Mouse (Mus musculus): ENCODE results near the gene Dlgap1. TPM values are rescaled to one million over a fixed set of nuclear protein-coding genes. Genes with fewer than 3 reads are reported as not detected.
"Not testable (repeated sequence)": the region's sequence is repeated elsewhere in the genome, so short reads cannot be mapped to it uniquely, and the experiment has no call there.

Dlgap1 gene
- total RNA-seq, 2 experiments from 2014 or later: not detected

- ATAC-seq (replicated peaks; ENCODE audit: low FRiP score, poor library complexity, severe bottlenecking): no peak
Observed at GRCm38 (mm10) chr17:70823083-70823482, 854.2 kb downstream of the Dlgap1 start.

GRCm38 (mm10) chr17:70826227-70826626 lies 857.4 kb downstream of the Dlgap1 start:
- no peak for ATAC-seq (replicated peaks; ENCODE audit: low FRiP score, poor library complexity, severe bottlenecking)

- ATAC-seq (replicated peaks; ENCODE audit: low FRiP score, poor library complexity, severe bottlenecking): not testable (repeated sequence)
Observed at GRCm38 (mm10) chr17:70827463-70828179, 858.7 kb downstream of the Dlgap1 start.

GRCm38 (mm10) chr17:70828180-70828528 lies 859.3 kb downstream of the Dlgap1 start:
- no peak for ATAC-seq (replicated peaks; ENCODE audit: low FRiP score, poor library complexity, severe bottlenecking)

GRCm38 (mm10) chr17:70828569-70828968 lies 859.7 kb downstream of the Dlgap1 start:
- ATAC-seq (replicated peaks; ENCODE audit: low FRiP score, poor library complexity, severe bottlenecking): no peak

- ATAC-seq (replicated peaks; ENCODE audit: low FRiP score, poor library complexity, severe bottlenecking): no peak
Observed at GRCm38 (mm10) chr17:70829217-70829616, 860.3 kb downstream of the Dlgap1 start.

- no peak for ATAC-seq (replicated peaks; ENCODE audit: low FRiP score, poor library complexity, severe bottlenecking)
Observed at GRCm38 (mm10) chr17:70829943-70830715, 861.3 kb downstream of the Dlgap1 start.

GRCm38 (mm10) chr17:70831591-70831990 lies 862.7 kb downstream of the Dlgap1 start:
- no peak for ATAC-seq (replicated peaks; ENCODE audit: low FRiP score, poor library complexity, severe bottlenecking)

- no peak for ATAC-seq (replicated peaks; ENCODE audit: low FRiP score, poor library complexity, severe bottlenecking)
Observed at GRCm38 (mm10) chr17:70832544-70832943, 863.7 kb downstream of the Dlgap1 start.

- ATAC-seq (replicated peaks; ENCODE audit: low FRiP score, poor library complexity, severe bottlenecking): no peak
Observed at GRCm38 (mm10) chr17:70834430-70834965, 865.6 kb downstream of the Dlgap1 start.

GRCm38 (mm10) chr17:70835071-70835790 lies 866.4 kb downstream of the Dlgap1 start:
- no peak for ATAC-seq (replicated peaks; ENCODE audit: low FRiP score, poor library complexity, severe bottlenecking)

GRCm38 (mm10) chr17:70836820-70837219 lies 867.9 kb downstream of the Dlgap1 start:
- no peak for ATAC-seq (replicated peaks; ENCODE audit: low FRiP score, poor library complexity, severe bottlenecking)

GRCm38 (mm10) chr17:70837474-70837873 lies 868.6 kb downstream of the Dlgap1 start:
- ATAC-seq (replicated peaks; ENCODE audit: low FRiP score, poor library complexity, severe bottlenecking): not testable (repeated sequence)

GRCm38 (mm10) chr17:70838031-70838430 lies 869.2 kb downstream of the Dlgap1 start:
- ATAC-seq (replicated peaks; ENCODE audit: low FRiP score, poor library complexity, severe bottlenecking): no peak

- no peak for ATAC-seq (replicated peaks; ENCODE audit: low FRiP score, poor library complexity, severe bottlenecking)
Observed at GRCm38 (mm10) chr17:70838533-70838932, 869.7 kb downstream of the Dlgap1 start.

GRCm38 (mm10) chr17:70843252-70843651 lies 874.4 kb downstream of the Dlgap1 start:
- ATAC-seq (replicated peaks; ENCODE audit: low FRiP score, poor library complexity, severe bottlenecking): no peak

GRCm38 (mm10) chr17:70844971-70845370 lies 876.1 kb downstream of the Dlgap1 start:
- no peak for ATAC-seq (replicated peaks; ENCODE audit: low FRiP score, poor library complexity, severe bottlenecking)

GRCm38 (mm10) chr17:70845543-70845942 lies 876.7 kb downstream of the Dlgap1 start:
- no peak for ATAC-seq (replicated peaks; ENCODE audit: low FRiP score, poor library complexity, severe bottlenecking)

GRCm38 (mm10) chr17:70846111-70846644 lies 877.3 kb downstream of the Dlgap1 start:
- ATAC-seq (replicated peaks; ENCODE audit: low FRiP score, poor library complexity, severe bottlenecking): no peak

GRCm38 (mm10) chr17:70847086-70847485 lies 878.2 kb downstream of the Dlgap1 start:
- no peak for ATAC-seq (replicated peaks; ENCODE audit: low FRiP score, poor library complexity, severe bottlenecking)
